Mouse (Mus musculus) heart, adult 2 months (tissue): Measurements from ENCODE around the gene Proser3.

Experiments
- CTCF ChIP-seq: fragments of 200-600 bp; IDR thresholded peaks from 2 replicates; pipeline ENCODE4 v1.8.1; 2022; ENCODE audit warnings: antibody characterized with exemption, mild to moderate bottlenecking, moderate library complexity
- EP300 ChIP-seq: fragments of 200-500 bp; IDR thresholded peaks from 2 replicates; pipeline ENCODE4 v1.6.1; 2011; ENCODE audit warnings: low read depth, low read length, control low read depth; ENCODE audit not compliant: insufficient read depth
- POLR2A ChIP-seq: fragments of 200-500 bp; IDR thresholded peaks from 2 replicates; pipeline ENCODE4 v1.6.1; 2011; ENCODE audit warnings: mild to moderate bottlenecking, low read depth, low read length, control low read depth; ENCODE audit not compliant: insufficient read depth

GRCm38 (mm10) chr7:30531291-30531815 lies 20.7 kb downstream of the Proser3 start:
- no peak for TF ChIP-seq CTCF
- TF ChIP-seq EP300, result no peak
- TF ChIP-seq POLR2A, result no peak
